Mouse (Mus musculus): ENCODE results near the gene Tbc1d8. TPM values are rescaled to one million over a fixed set of nuclear protein-coding genes. Genes with fewer than 3 reads are reported as not detected.

Tbc1d8 gene
- polyA plus RNA-seq, 1 experiment: 21.8 TPM

DNA sequence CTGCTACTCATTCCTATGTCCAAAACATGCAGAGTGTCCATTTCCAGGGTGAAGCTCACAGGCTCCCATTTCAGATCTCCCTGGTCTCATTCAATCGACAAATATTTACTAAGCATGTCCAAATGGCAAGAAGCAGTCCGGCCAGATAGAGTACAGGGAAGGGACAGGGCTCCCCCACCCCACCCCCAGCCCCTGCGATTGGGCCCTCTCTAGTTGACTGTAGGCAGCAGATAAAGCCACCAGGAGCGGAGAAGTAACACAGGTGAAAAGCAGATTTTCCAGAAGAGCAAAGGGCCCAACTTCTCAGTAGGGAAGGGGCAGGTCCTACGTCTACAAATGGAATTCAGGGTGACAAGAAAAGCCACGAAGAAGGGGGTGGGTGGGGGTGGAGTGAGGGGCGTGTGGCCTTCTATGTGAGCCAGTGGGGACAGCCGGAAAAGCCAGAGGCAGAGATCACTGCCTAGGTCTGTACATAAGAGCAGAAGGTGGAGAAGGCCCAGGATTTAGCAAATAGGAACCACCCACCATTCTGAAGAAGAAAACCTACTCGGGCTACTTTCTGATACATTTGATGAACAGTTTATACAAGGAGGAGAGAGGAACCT lies 7.2 kb downstream of the Tbc1d8 start:
- Histone ChIP-seq H3K27ac (ENCODE audit: insufficient read depth, low read length) (no peak overlapping the region), H3K27me3 (ENCODE audit: control insufficient read depth, insufficient read depth, low read length) (no peaks in the 10 kb centered on the region), H3K4me3 (ENCODE audit: extremely low read depth, insufficient read depth, insufficient read length) (no peak overlapping the region), H3K36me3 (ENCODE audit: control insufficient read depth, insufficient read depth, low read length) (no peaks in the 10 kb centered on the region), H3K4me1 (ENCODE audit: control insufficient read depth, insufficient read depth, insufficient read length) (no peaks in the 10 kb centered on the region)
- WGBS: 73% methylated on average over 9 of the region's 9 CpGs
- DNase-seq (ENCODE audit: low read depth in 1 of 2, low spot score in 2 of 2): no peak
- TF ChIP-seq CTCF (IDR thresholded peaks at IDR 0.05; ENCODE audit: extremely low read depth, insufficient read depth, insufficient read length, insufficient replicate concordance): no peak
- no peak for TF ChIP-seq POLR2A (IDR thresholded peaks at IDR 0.05; ENCODE audit: low read depth, low read length)

GRCm38 (mm10) chr1:39468982-39469381 lies 9.6 kb downstream of the Tbc1d8 start:
- Histone ChIP-seq H3K27me3 (ENCODE audit: control insufficient read depth, insufficient read depth, low read length) (no peaks in the 10 kb centered on the region), H3K4me3 (ENCODE audit: extremely low read depth, insufficient read depth, insufficient read length) (no peak overlapping the region), H3K4me1 (ENCODE audit: control insufficient read depth, insufficient read depth, insufficient read length) (no peaks in the 10 kb centered on the region), H3K27ac (ENCODE audit: insufficient read depth, low read length) (no peak overlapping the region), H3K36me3 (ENCODE audit: control insufficient read depth, insufficient read depth, low read length) (no peaks in the 10 kb centered on the region)
- WGBS: 17% methylated on average over 7 of the region's 7 CpGs
- TF ChIP-seq CTCF (IDR thresholded peaks at IDR 0.05; ENCODE audit: extremely low read depth, insufficient read depth, insufficient read length, insufficient replicate concordance) (no peak), POLR2A (IDR thresholded peaks at IDR 0.05; ENCODE audit: low read depth, low read length) (no peak)
- no peak for DNase-seq (ENCODE audit: low read depth in 1 of 2, low spot score in 2 of 2)

DNA sequence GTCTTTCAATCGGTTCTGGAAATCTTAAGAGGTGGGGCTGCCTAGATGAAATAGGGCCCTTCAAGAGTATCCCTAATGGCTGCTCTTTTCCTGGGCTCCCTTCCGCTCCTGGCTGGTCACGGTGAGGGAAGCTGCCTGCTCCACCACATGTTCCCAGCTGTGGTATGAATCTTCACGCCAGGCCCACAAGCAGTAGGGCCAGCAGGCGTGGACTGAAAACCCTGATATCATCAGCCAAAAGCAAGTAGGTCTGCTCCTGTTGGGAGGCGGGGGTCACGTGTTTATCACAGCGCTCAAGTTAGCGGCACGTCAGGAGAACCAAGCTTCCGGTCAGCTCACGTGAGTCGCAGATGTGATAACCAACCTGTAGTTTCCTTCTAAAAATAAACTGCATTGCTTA lies 12.0 kb downstream of the Tbc1d8 start:
- WGBS: 92% methylated on average over 13 of the region's 13 CpGs

DNA sequence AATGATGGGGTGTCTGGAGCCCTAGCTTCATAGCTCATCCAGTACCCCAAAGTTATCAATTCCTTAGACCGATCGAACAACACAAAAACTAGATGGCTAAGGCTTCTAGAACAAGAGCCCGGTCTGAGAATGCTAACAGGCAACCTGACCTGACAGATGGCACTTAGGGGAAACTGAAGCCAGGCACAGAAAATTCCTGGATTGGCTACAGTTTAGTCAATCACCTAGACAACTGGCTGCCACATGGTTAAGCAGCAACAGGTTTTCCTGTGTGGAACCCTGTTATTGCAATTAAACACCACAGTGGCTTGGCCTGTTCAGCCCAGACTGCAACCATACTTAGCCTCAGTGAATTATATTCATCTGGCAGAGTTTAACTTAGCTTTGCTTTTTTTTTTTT lies 13.8 kb downstream of the Tbc1d8 start:
- Histone ChIP-seq H3K4me3 (ENCODE audit: extremely low read depth, insufficient read depth, insufficient read length) (no peak overlapping the region), H3K27ac (ENCODE audit: insufficient read depth, low read length) (no peak overlapping the region), H3K36me3 (ENCODE audit: control insufficient read depth, insufficient read depth, low read length) (no peaks in the 10 kb centered on the region), H3K27me3 (ENCODE audit: control insufficient read depth, insufficient read depth, low read length) (no peaks in the 10 kb centered on the region), H3K4me1 (ENCODE audit: control insufficient read depth, insufficient read depth, insufficient read length) (no peaks in the 10 kb centered on the region)
- TF ChIP-seq POLR2A (IDR thresholded peaks at IDR 0.05; ENCODE audit: low read depth, low read length): no peak
- TF ChIP-seq CTCF (IDR thresholded peaks at IDR 0.05; ENCODE audit: extremely low read depth, insufficient read depth, insufficient read length, insufficient replicate concordance): no peak
- 96% methylated on average over 3 of the region's 3 CpGs for WGBS
- no peak for DNase-seq (ENCODE audit: low read depth in 1 of 2, low spot score in 2 of 2)

More for the DNA sequence above, 12.0 kb downstream of the Tbc1d8 start:
- DNase-seq (ENCODE audit: low read depth in 1 of 2, low spot score in 2 of 2): no peak
- Histone ChIP-seq H3K27me3 (ENCODE audit: control insufficient read depth, insufficient read depth, low read length) (no peaks in the 10 kb centered on the region), H3K36me3 (ENCODE audit: control insufficient read depth, insufficient read depth, low read length) (no peaks in the 10 kb centered on the region), H3K27ac (ENCODE audit: insufficient read depth, low read length) (no peak overlapping the region), H3K4me3 (ENCODE audit: extremely low read depth, insufficient read depth, insufficient read length) (no peak overlapping the region), H3K4me1 (ENCODE audit: control insufficient read depth, insufficient read depth, insufficient read length) (no peaks in the 10 kb centered on the region)
- no peak for TF ChIP-seq POLR2A (IDR thresholded peaks at IDR 0.05; ENCODE audit: low read depth, low read length)
- no peak for TF ChIP-seq CTCF (IDR thresholded peaks at IDR 0.05; ENCODE audit: extremely low read depth, insufficient read depth, insufficient read length, insufficient replicate concordance)

- H3K4me3 ChIP-seq (ENCODE audit: extremely low read depth, insufficient read depth, insufficient read length): no peak overlapping the region
- no peak overlapping the region for H3K27ac ChIP-seq (ENCODE audit: insufficient read depth, low read length)
- TF ChIP-seq POLR2A (IDR thresholded peaks at IDR 0.05; ENCODE audit: low read depth, low read length) (no peak), CTCF (IDR thresholded peaks at IDR 0.05; ENCODE audit: extremely low read depth, insufficient read depth, insufficient read length, insufficient replicate concordance) (no peak)
- WGBS: 93% methylated on average over 6 of the region's 6 CpGs
- no peaks in the 10 kb centered on the region for H3K4me1 ChIP-seq (ENCODE audit: control insufficient read depth, insufficient read depth, insufficient read length)
- no peaks in the 10 kb centered on the region for H3K27me3 ChIP-seq (ENCODE audit: control insufficient read depth, insufficient read depth, low read length)
- DNase-seq (ENCODE audit: low read depth in 1 of 2, low spot score in 2 of 2): no peak
- H3K36me3 ChIP-seq (ENCODE audit: control insufficient read depth, insufficient read depth, low read length): no peaks in the 10 kb centered on the region
Measured at GRCm38 (mm10) chr1:39462937-39463444, 15.6 kb downstream of the Tbc1d8 start.

DNA sequence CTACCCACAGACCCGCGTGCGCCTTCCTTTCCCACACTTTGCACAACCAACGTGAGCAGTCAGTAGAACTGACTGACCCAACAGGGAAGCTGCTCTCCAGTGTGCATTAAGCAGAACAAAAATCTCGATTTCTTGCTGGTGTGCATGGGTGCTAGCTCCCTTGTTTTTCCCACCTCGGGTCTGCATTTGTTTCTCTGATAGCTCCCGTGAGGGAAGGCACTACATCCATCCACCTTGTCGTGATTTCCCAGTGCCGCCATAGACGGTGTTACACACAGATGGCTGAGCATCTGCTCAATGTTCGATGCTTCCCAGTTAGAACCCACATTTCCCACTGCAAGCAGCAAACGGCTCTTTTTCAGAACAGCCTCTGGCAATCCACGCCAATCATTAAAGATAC lies 16.5 kb downstream of the Tbc1d8 start:
- H3K4me1 ChIP-seq (ENCODE audit: control insufficient read depth, insufficient read depth, insufficient read length): no peaks in the 10 kb centered on the region
- H3K27ac ChIP-seq (ENCODE audit: insufficient read depth, low read length): no peak overlapping the region
- TF ChIP-seq CTCF (IDR thresholded peaks at IDR 0.05; ENCODE audit: extremely low read depth, insufficient read depth, insufficient read length, insufficient replicate concordance) (no peak), POLR2A (IDR thresholded peaks at IDR 0.05; ENCODE audit: low read depth, low read length) (no peak)
- H3K27me3 ChIP-seq (ENCODE audit: control insufficient read depth, insufficient read depth, low read length): no peaks in the 10 kb centered on the region
- WGBS: 90% methylated on average over 13 of the region's 13 CpGs
- no peak for DNase-seq (ENCODE audit: low read depth in 1 of 2, low spot score in 2 of 2)
- H3K4me3 ChIP-seq (ENCODE audit: extremely low read depth, insufficient read depth, insufficient read length): no peak overlapping the region
- H3K36me3 ChIP-seq (ENCODE audit: control insufficient read depth, insufficient read depth, low read length): no peaks in the 10 kb centered on the region

DNA sequence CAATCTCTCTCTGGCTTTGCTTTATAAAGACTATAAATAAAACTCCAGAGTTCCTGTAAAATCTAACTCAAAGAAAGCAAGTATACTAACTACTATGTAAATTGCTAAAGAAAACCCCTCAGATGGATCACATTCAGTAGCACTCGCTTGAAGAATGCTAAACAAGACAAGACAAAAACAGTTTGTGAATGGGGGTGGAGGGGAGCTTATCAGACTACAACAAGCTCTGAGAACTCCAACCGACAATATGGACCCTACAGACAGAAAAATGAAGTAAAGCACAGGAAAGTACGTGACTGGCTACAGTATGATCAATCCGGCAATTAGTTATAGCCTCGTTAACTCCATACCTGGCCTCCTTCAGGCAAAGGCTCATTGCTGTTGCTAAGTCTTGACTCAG lies 18.1 kb downstream of the Tbc1d8 start:
- no peaks in the 10 kb centered on the region for H3K27me3 ChIP-seq (ENCODE audit: control insufficient read depth, insufficient read depth, low read length)
- DNase-seq (ENCODE audit: low read depth in 1 of 2, low spot score in 2 of 2): no peak
- H3K36me3 ChIP-seq (ENCODE audit: control insufficient read depth, insufficient read depth, low read length): no peaks in the 10 kb centered on the region
- no peak overlapping the region for H3K27ac ChIP-seq (ENCODE audit: insufficient read depth, low read length)
- WGBS: 87% methylated on average over 5 of the region's 5 CpGs
- H3K4me3 ChIP-seq (ENCODE audit: extremely low read depth, insufficient read depth, insufficient read length): no peak overlapping the region
- TF ChIP-seq CTCF (IDR thresholded peaks at IDR 0.05; ENCODE audit: extremely low read depth, insufficient read depth, insufficient read length, insufficient replicate concordance) (no peak), POLR2A (IDR thresholded peaks at IDR 0.05; ENCODE audit: low read depth, low read length) (no peak)
- no peaks in the 10 kb centered on the region for H3K4me1 ChIP-seq (ENCODE audit: control insufficient read depth, insufficient read depth, insufficient read length)
